Mouse (Mus musculus) intestine, embryonic 14.5 days (tissue): ENCODE measurements around the gene Lelp1. TPM values are rescaled to one million over a fixed set of nuclear protein-coding genes. Genes with fewer than 3 reads are reported as not detected.

ENCODE experiments used
- ATAC-seq: fragments of 200-750 bp; cut with Nextera tagmentation; replicated peaks from 2 replicates; pipeline ENCODE4 v1.8.0; 2017; ENCODE audit warnings: low read depth, moderate number of reproducible peaks, moderate TSS enrichment, moderate library complexity; ENCODE audit not compliant: low FRiP score, low TSS enrichment
- DNase-seq: peaks from one replicate; pipeline ENCODE4 v3.0.0-alpha.2; 2018; ENCODE audit warnings: low spot score
- H3K27ac ChIP-seq: fragments of 300-500 bp; sonication (generic); 2 replicates; pipeline ENCODE4 v1.5.1; 2014; ENCODE audit warnings: low read depth, mild to moderate bottlenecking, control low read depth
- H3K27me3 ChIP-seq: fragments of 300-500 bp; sonication (generic); replicated peaks from 2 replicates; pipeline ENCODE4 v1.6.1; 2014; ENCODE audit warnings: low read length, control low read depth; ENCODE audit not compliant: control insufficient read depth, insufficient read depth
- H3K36me3 ChIP-seq: fragments of 300-500 bp; sonication (generic); 2 replicates; pipeline ENCODE4 v1.6.1; 2014; ENCODE audit warnings: low read length, control low read depth; ENCODE audit not compliant: control insufficient read depth, insufficient read depth
- H3K4me1 ChIP-seq: fragments of 300-500 bp; sonication (generic); replicated peaks from 2 replicates; pipeline ENCODE4 v1.6.1; 2014; ENCODE audit warnings: low read length, control low read depth, mixed read lengths; ENCODE audit not compliant: control insufficient read depth, insufficient read depth
- H3K4me2 ChIP-seq: fragments of 300-500 bp; sonication (generic); 2 replicates; pipeline ENCODE4 v1.6.1; 2014; ENCODE audit warnings: low read length
- H3K4me3 ChIP-seq: fragments of 300-500 bp; sonication (generic); 2 replicates; pipeline ENCODE4 v1.5.1; 2014; ENCODE audit warnings: low read depth, low read length, control low read depth, mixed read lengths
- H3K9ac ChIP-seq: fragments of 300-500 bp; sonication (generic); 2 replicates; pipeline ENCODE4 v1.6.1; 2014; ENCODE audit warnings: mild to moderate bottlenecking, low read length
- H3K9me3 ChIP-seq: fragments of 300-500 bp; sonication (generic); 2 replicates; pipeline ENCODE4 v1.6.1; 2016; ENCODE audit warnings: low read length, control low read depth; ENCODE audit not compliant: control insufficient read depth
- WGBS: fragments of 180-500 bp; shearing (Covaris S2); extraction: QIAGEN DNeasy Blood & Tissue Kit; methylation state at CpG from one replicate; pipeline ENCODE4 v1.1.7; 2014; 5-methylcytosine and 5-hydroxymethylcytosine counted together
- polyA plus RNA-seq: library from polyadenylated mRNA; unstranded; fragments of >200 nt; fragmentation: Nextera tagmentation; extraction: Ambion mirVana; gene quantifications from 2 replicates; pipeline ENCODE4 v1.2.1, GENCODE M21; 2014

The Lelp1 gene
- not detected in 2 replicates for polyA plus RNA-seq

DNA sequence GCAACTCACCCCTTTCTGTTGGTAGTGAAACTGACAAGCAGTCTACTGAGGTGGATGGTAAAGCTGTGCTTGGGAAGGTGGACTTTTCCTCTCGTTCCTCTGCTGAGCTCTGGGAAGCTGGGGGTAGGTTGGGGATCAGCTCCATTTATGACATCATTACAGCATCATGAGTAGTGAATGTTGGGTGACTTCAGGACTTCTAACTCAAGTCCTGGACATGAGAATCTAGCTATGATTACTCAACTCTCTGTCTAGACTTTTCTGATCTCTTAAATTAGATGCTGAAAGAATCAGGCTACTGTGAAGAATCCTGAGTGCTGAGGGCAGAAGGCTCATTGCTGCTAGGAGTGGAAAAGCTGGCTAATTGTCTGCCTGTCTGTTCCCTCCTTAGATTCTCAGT, at the start of gene Lelp1:
TSS of gene Lelp1 (minus strand) at position 101 of the 400 bp plus-strand sequence.
- Histone ChIP-seq H3K4me3 (no peak within 1 kb of the TSS), H3K36me3 (no peaks in the 10 kb centered on the region), H3K27me3 (no peaks in the 10 kb centered on the region), H3K27ac (no peak within 1 kb of the TSS), H3K4me2 (no peak within 1 kb of the TSS), H3K4me1 (no peaks in the 10 kb centered on the region), H3K9ac (no peak within 1 kb of the TSS), H3K9me3 (no peaks in the 10 kb centered on the region)
- no peak for ATAC-seq
- WGBS: 66% methylated on average over 1 of the region's 1 CpGs
- DNase-seq: no peak

DNA sequence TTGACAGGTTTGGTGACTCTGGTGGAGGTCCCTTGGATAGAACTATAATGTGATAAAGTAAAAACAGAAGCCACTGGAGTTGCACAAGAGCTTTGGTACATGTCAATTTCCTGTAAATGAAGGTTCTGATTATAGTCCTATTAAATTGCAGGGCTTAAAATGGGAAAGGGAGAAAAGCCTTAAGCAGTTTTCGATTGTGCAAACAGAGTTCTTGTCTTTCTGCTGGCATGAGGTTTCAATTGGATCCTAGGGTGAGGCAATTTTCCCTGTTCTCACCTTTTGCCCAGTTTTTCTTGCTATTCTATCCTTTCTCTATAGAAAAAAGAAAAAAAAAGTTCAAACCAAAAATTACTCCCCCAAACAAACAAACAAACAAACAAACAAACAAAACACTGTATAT, 34.3 kb upstream of the Lelp1 start:
- H3K36me3 ChIP-seq: no peaks in the 10 kb centered on the region
- 91% methylated on average over 1 of the region's 1 CpGs for WGBS
- H3K4me3 ChIP-seq: no peak overlapping the region
- ATAC-seq: no peak
- no peaks in the 10 kb centered on the region for H3K9me3 ChIP-seq
- no peak for DNase-seq
- no peak overlapping the region for H3K4me2 ChIP-seq
- H3K9ac ChIP-seq: no peak overlapping the region
- H3K27me3 ChIP-seq: no peaks in the 10 kb centered on the region
- H3K4me1 ChIP-seq: no peaks in the 10 kb centered on the region
- no peak overlapping the region for H3K27ac ChIP-seq

DNA sequence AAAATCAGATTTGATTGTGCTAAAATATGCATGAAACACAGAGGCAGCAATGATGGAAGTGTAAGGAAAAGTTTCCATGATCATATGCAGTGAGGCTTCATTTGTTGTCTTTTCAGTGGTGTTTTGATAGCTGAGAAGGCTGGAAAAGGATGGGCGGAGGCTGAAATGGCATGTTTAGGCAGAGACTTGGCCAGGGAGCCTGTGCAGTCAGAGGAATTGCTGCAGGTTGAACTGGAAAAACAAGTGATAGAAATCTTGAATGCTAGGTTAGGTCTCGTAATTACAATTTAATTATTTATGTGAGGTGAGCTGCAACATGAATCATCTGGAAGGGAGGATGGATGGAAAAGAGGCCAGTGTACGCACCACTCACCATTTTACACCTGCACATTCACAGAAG, 27.3 kb upstream of the Lelp1 start:
- Histone ChIP-seq H3K4me2 (no peak overlapping the region), H3K27ac (no peak overlapping the region), H3K27me3 (no peaks in the 10 kb centered on the region), H3K9ac (no peak overlapping the region), H3K4me1 (no peaks in the 10 kb centered on the region), H3K36me3 (no peaks in the 10 kb centered on the region), H3K9me3 (no peaks in the 10 kb centered on the region), H3K4me3 (no peak overlapping the region)
- DNase-seq (no peak), ATAC-seq (no peak)
- 74% methylated on average over 3 of the region's 3 CpGs for WGBS

DNA sequence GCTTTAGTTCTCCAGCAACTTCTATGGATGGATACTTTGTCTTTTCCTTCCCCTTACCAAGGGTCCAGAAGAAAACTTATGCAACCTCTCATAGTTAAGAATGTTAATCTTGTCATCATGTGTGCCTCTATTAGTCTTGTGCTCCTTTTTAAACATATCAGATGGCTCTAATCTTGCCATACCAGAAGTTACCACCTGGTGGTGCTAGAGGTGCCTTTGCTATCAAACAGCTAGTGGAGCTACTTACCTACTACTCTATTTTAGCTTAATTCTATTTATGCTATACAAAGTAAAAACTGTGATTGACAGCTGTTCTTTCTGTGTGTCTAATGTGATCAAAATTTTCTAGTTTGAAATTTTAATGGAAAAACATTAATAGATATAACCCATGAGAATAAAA, 10.8 kb upstream of the Lelp1 start:
- Histone ChIP-seq H3K9me3 (no peaks in the 10 kb centered on the region), H3K36me3 (no peaks in the 10 kb centered on the region), H3K27me3 (no peaks in the 10 kb centered on the region), H3K27ac (no peak overlapping the region), H3K4me1 (no peaks in the 10 kb centered on the region), H3K4me2 (no peak overlapping the region), H3K4me3 (no peak overlapping the region), H3K9ac (no peak overlapping the region)
- ATAC-seq: no peak
- peak; percentile 75 for DNase-seq

DNA sequence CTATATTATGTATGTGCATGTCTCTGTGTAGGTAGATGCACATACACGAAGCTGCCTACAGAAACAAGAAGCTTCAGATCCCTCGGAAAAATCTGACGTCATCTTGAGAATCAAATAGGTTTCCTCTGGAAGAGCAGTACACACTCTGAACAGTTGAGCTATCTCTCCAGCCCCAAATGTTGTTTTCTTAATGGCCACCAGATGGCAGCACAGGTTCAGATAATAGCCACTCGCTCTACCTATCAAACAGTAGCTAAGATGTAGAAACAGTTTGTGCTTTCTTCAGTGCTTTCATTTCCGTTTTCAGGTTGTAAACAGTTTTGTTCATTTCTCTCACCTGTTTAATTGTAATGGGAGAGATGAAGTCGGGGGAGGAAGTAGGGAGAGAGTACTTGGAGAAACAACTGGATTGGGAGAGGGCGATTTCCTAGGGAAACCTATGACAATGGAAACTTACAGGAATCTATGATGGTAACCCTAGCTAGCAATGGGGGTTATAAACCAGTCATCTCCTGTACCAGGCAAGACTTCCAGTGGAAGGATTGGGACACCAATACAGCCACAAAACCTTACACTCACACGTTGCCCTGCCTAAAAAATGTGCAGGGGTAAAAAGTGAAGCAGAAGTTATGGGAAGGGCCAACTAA, 8.2 kb upstream of the Lelp1 start:
- no peak overlapping the region for H3K27ac ChIP-seq
- H3K4me1 ChIP-seq: no peaks in the 10 kb centered on the region
- WGBS: 23% methylated on average over 8 of the region's 8 CpGs
- H3K9me3 ChIP-seq: no peaks in the 10 kb centered on the region
- peak overlapping the region; percentile 21; the same call in 1 of the 2 replicates for H3K4me2 ChIP-seq
- no peak overlapping the region for H3K9ac ChIP-seq
- no peaks in the 10 kb centered on the region for H3K36me3 ChIP-seq
- no peaks in the 10 kb centered on the region for H3K27me3 ChIP-seq
- DNase-seq (peak; percentile 60), ATAC-seq (peak; percentile 76; the same call in 1 of the 2 replicates)
- no peak overlapping the region for H3K4me3 ChIP-seq

DNA sequence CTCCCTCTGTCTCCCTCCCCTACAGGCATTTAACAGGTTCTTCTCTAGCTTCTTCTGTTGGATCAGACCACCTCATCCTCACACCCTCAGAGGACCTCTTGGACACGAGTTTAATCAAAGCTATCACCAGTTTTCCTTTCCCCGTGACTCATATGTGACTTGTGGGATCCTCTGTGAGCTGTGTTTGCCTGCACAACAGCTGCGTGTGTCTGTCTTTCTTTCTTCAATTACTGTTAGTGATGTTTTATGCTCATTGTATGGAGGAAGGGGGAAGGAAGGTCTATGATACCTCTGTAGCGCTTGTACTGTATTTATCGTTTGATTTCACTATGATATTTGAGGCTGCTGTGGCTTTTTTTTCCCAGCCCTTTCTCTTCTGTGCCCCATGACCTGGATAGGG, 5.4 kb upstream of the Lelp1 start:
- H3K27me3 ChIP-seq: no peaks in the 10 kb centered on the region
- H3K4me3 ChIP-seq: no peak overlapping the region
- no peak for ATAC-seq
- no peaks in the 10 kb centered on the region for H3K9me3 ChIP-seq
- H3K36me3 ChIP-seq: no peaks in the 10 kb centered on the region
- no peak for DNase-seq
- WGBS: 76% methylated on average over 5 of the region's 5 CpGs
- H3K9ac ChIP-seq: no peak overlapping the region
- H3K4me2 ChIP-seq: no peak overlapping the region
- no peaks in the 10 kb centered on the region for H3K4me1 ChIP-seq
- no peak overlapping the region for H3K27ac ChIP-seq

DNA sequence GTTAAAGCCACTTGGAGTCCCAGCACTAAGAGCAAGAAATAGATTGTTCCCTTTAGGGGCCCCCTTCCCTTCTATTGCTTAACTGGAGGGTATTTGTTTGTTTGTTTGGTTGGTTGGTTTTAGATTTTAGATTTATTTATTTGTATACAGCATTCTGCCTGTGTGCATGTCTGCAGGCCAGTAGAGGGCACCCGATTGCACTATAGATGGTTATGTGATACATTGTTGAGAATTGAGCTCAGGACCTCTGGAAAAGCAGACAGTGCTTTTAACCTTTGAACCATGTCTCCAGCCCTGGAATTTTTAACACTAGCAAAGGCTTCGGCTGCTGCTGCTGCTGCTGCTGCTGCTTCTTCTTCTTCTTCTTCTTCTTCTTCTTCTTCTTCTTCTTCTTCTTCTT, 4.9 kb upstream of the Lelp1 start:
- H3K36me3 ChIP-seq: no peaks in the 10 kb centered on the region
- H3K27me3 ChIP-seq: no peaks in the 10 kb centered on the region
- no peak for DNase-seq
- no peak overlapping the region for H3K9ac ChIP-seq
- H3K27ac ChIP-seq: no peak overlapping the region
- no peak overlapping the region for H3K4me2 ChIP-seq
- WGBS: 11% methylated on average over 2 of the region's 2 CpGs
- no peak overlapping the region for H3K4me3 ChIP-seq
- H3K9me3 ChIP-seq: no peaks in the 10 kb centered on the region
- no peak for ATAC-seq
- H3K4me1 ChIP-seq: no peaks in the 10 kb centered on the region

DNA sequence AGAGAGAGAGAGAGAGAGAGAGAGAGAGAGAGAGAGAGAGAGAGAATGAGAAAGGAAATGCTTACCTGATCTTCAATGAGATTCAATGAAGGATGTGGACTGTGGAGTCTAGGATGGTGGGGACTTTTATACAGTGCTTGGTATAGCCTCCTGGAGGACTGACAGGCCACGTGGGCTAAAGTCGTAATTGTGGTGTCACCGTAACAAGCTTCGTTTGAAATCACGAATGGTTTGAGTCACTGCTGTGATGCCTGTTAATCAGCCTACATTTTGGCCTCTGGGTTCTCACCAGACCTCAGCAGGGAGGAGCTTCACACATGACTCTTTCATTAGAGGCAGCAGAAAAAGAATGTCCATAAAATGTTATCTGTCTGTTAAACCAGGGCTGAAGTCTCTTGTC, 18.7 kb downstream of the Lelp1 start, which contains the start of gene Prr9:
TSS of gene Prr9 (minus strand) at position 101 of the 400 bp plus-strand sequence.
- WGBS: 80% methylated on average over 5 of the region's 5 CpGs
- no peak within 1 kb of the TSS for H3K9ac ChIP-seq
- no peaks in the 10 kb centered on the region for H3K36me3 ChIP-seq
- no peaks in the 10 kb centered on the region for H3K27me3 ChIP-seq
- ATAC-seq: no peak
- no peak within 1 kb of the TSS for H3K4me3 ChIP-seq
- no peak within 1 kb of the TSS for H3K27ac ChIP-seq
- no peak for DNase-seq
- H3K4me2 ChIP-seq: no peak within 1 kb of the TSS
- no peaks in the 10 kb centered on the region for H3K9me3 ChIP-seq
- H3K4me1 ChIP-seq: no peaks in the 10 kb centered on the region

DNA sequence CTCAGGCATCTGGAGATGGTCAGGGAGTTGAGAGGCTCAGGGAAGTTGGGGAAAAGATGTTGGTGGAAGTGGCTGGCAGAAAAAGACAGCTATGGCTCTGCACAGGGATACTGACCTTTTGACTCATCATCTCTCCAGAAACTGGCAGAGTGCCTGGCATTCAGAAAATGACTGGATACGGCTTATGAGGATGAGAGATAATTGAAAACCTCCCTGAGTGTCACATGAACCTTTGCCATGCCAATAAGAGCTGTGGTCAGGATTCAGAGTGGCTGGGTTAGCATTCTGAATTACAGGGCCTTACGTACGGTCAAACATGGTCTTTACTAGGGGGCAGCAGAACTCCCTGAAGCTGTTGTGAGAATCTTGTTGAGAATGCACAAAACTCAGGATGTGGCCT, 21.6 kb downstream of the Lelp1 start:
- ATAC-seq (no peak), DNase-seq (no peak)
- WGBS: 78% methylated on average over 3 of the region's 3 CpGs

More for the DNA sequence above, 21.6 kb downstream of the Lelp1 start:
- no peaks in the 10 kb centered on the region for H3K36me3 ChIP-seq
- H3K4me2 ChIP-seq: no peak overlapping the region
- no peaks in the 10 kb centered on the region for H3K27me3 ChIP-seq
- no peak overlapping the region for H3K27ac ChIP-seq
- H3K9ac ChIP-seq: no peak overlapping the region
- no peaks in the 10 kb centered on the region for H3K9me3 ChIP-seq
- no peak overlapping the region for H3K4me3 ChIP-seq
- H3K4me1 ChIP-seq: no peaks in the 10 kb centered on the region
